Mouse (Mus musculus) stomach, postnatal 0 days (tissue): ENCODE data around the gene Tmem198. TPM values are rescaled to one million over a fixed set of nuclear protein-coding genes. Genes with fewer than 3 reads are reported as not detected.

Source experiments
- ATAC-seq: fragments of 200-750 bp; cut with Nextera tagmentation; 2 replicates; pipeline ENCODE4 v1.8.0; 2017; ENCODE audit not compliant: low FRiP score, low TSS enrichment
- DNase-seq: peaks from one replicate; pipeline ENCODE4 v3.0.0-alpha.2; 2016; ENCODE audit warnings: low spot score
- H3K27ac ChIP-seq: fragments of 300-500 bp; sonication (generic); replicated peaks from 2 replicates; pipeline ENCODE4 v1.5.1; 2014; ENCODE audit warnings: mild to moderate bottlenecking, control low read depth
- H3K27me3 ChIP-seq: fragments of 300-500 bp; sonication (generic); 2 replicates; pipeline ENCODE4 v1.6.1; 2014; ENCODE audit warnings: low read length; ENCODE audit not compliant: control insufficient read depth, insufficient read depth
- H3K36me3 ChIP-seq: fragments of 300-500 bp; sonication (generic); 2 replicates; pipeline ENCODE4 v1.6.1; 2014; ENCODE audit warnings: low read length, mixed read lengths; ENCODE audit not compliant: control insufficient read depth, insufficient read depth
- H3K4me1 ChIP-seq: fragments of 300-500 bp; sonication (generic); replicated peaks from 2 replicates; pipeline ENCODE4 v1.6.1; 2014; ENCODE audit warnings: antibody characterized with exemption; ENCODE audit not compliant: control insufficient read depth, insufficient read depth
- H3K4me2 ChIP-seq: fragments of 300-500 bp; sonication (generic); replicated peaks from 2 replicates; pipeline ENCODE4 v1.6.1; 2014; ENCODE audit warnings: low read depth, mild to moderate bottlenecking, control low read depth, moderate library complexity
- H3K4me3 ChIP-seq: fragments of 300-500 bp; sonication (generic); 2 replicates; pipeline ENCODE4 v1.5.1; 2014; ENCODE audit warnings: low read depth, low read length, control low read depth
- H3K9ac ChIP-seq: fragments of 300-500 bp; sonication (generic); 2 replicates; pipeline ENCODE4 v1.6.1; 2014; ENCODE audit warnings: mild to moderate bottlenecking, low read length, control low read depth, mixed read lengths
- H3K9me3 ChIP-seq: fragments of 300-500 bp; sonication (generic); 2 replicates; pipeline ENCODE4 v1.6.1; 2016; ENCODE audit warnings: low read length; ENCODE audit not compliant: control insufficient read depth
- CTCF ChIP-seq: IDR thresholded peaks from 2 replicates; pipeline ENCODE4 v1.5.1; 2016; ENCODE audit warnings: antibody characterized with exemption, low read depth, mild to moderate bottlenecking, moderate library complexity
- EP300 ChIP-seq: optimal IDR thresholded peaks from 2 replicates; pipeline ENCODE3; 2016; ENCODE audit warnings: antibody characterized with exemption
- WGBS: fragments of 180-500 bp; shearing (Covaris S2); extraction: QIAGEN DNeasy Blood & Tissue Kit; methylation state at CpG from one replicate; pipeline ENCODE4 v1.1.7; 2014; 5-methylcytosine and 5-hydroxymethylcytosine counted together
- polyA plus RNA-seq: library from polyadenylated mRNA; unstranded; fragments of >200 nt; fragmentation: Nextera tagmentation; extraction: Ambion mirVana; gene quantifications from 2 replicates; pipeline ENCODE4 v1.2.1, GENCODE M21; 2015

Tmem198 gene
- polyA plus RNA-seq, 1 experiment from 2014 or later: 1.4 TPM

- Histone ChIP-seq H3K36me3 (no peaks in the 10 kb centered on the region), H3K9me3 (no peaks in the 10 kb centered on the region), H3K27me3 (no peaks in the 10 kb centered on the region), H3K4me2 (no peak overlapping the region), H3K4me1 (no peaks in the 10 kb centered on the region; the same call in 1 of the 2 replicates), H3K9ac (no peak overlapping the region), H3K27ac (no peak overlapping the region), H3K4me3 (no peak overlapping the region)
- WGBS: 74% methylated on average over 5 of the region's 5 CpGs
- no peak for DNase-seq
- no peak for TF ChIP-seq EP300
- TF ChIP-seq CTCF: no peak
- ATAC-seq: no peak
Observed at GRCm38 (mm10) chr1:75510154-75510553, 30.8 kb downstream of the Tmem198 start.

DNA sequence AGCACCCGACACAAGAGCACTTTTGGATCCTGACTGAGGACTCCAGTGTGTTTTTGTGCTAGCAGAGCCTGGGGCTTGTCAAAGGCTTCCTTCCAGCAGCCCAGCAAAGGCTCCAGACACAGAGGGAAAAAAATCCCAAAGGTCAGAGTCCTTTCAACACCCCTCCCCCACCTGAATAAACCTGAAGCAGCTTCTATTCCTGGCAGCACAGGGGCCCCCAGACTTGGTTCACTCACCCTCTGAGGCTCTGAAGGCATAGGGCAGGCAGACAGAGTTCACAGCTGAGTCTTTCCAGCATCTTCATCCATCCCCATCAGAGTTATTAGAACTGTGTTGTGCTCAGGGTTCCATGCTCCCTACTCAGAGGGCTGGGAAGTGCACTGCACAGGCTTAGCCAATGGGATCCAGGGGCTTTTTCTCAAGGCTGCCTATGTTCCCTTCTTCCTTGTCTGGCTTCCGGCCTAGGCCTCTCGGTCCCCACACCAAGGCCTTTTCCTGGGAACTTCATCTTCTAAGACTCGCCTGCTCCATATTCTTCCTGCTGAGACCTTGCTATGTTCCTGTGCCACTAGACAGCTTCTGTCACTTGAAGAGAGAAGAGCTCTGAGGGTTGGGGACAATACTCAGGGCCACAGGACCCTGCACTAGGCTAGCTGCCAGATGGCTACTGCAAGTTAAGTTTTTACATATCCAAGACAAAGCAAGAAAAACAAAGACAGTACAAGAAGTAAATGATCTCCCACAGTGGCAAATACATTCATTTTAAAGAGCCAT is 32.3 kb downstream of the Tmem198 start:
- peak; percentile 46 for ATAC-seq
- peak; percentile 61 for DNase-seq
- Histone ChIP-seq H3K27ac (0 out of 2 replicates have a peak overlapping the region, but pooled peaks have one; percentile 30), H3K9ac (no peak overlapping the region; the same call in 1 of the 2 replicates), H3K4me3 (no peak overlapping the region), H3K9me3 (no peaks in the 10 kb centered on the region), H3K4me1 (no peaks in the 10 kb centered on the region; the same call in 1 of the 2 replicates), H3K27me3 (no peaks in the 10 kb centered on the region), H3K4me2 (no peak overlapping the region), H3K36me3 (no peaks in the 10 kb centered on the region)
- WGBS: 49% methylated on average over 4 of the region's 4 CpGs
- no peak for TF ChIP-seq CTCF
- TF ChIP-seq EP300: no peak

- WGBS: 90% methylated on average over 3 of the region's 3 CpGs
- H3K27me3 ChIP-seq: no peaks in the 10 kb centered on the region
- no peaks in the 10 kb centered on the region; the same call in 1 of the 2 replicates for H3K4me1 ChIP-seq
- no peaks in the 10 kb centered on the region for H3K36me3 ChIP-seq
- H3K9ac ChIP-seq: no peak overlapping the region
- H3K4me3 ChIP-seq: no peak overlapping the region
- H3K27ac ChIP-seq: no peak overlapping the region
- TF ChIP-seq CTCF (no peak), EP300 (no peak)
- H3K9me3 ChIP-seq: no peaks in the 10 kb centered on the region
- no peak overlapping the region for H3K4me2 ChIP-seq
- no peak for DNase-seq
- no peak for ATAC-seq
Observed at GRCm38 (mm10) chr1:75512550-75512949, 33.2 kb downstream of the Tmem198 start.

GRCm38 (mm10) chr1:75516703-75517380 is 37.5 kb downstream of the Tmem198 start:
- Histone ChIP-seq H3K27ac (no peak overlapping the region), H3K27me3 (no peaks in the 10 kb centered on the region), H3K4me3 (no peak overlapping the region), H3K9me3 (no peaks in the 10 kb centered on the region), H3K36me3 (no peaks in the 10 kb centered on the region), H3K9ac (no peak overlapping the region), H3K4me1 (0 out of 2 replicates have a peak, but pooled peaks cover 6% of the 10 kb centered on the region), H3K4me2 (no peak overlapping the region)
- WGBS: 65% methylated on average over 15 of the region's 15 CpGs
- ATAC-seq (no peak), DNase-seq (no peak)
- TF ChIP-seq CTCF: no peak
- no peak for TF ChIP-seq EP300

DNA sequence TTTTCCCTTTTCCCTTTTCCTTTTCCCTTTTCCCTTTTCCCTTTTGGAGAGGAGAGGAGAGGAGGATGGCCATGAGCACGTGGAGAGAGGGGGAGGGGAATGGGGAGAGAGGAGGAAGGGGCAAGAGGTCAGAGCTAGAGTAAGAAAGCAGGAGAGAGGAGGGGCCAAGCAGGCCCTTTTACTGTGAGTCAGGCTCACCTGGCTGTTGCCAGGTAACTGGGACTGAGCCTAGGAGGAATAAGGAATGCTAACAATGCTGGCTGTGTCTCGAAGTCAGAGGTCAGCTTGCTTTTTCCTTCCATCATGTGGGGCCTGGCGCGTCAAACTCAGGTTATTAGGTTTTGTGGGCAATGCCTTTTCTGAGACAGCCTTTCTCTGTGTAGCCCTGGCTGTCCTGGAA is 38.7 kb downstream of the Tmem198 start:
- DNase-seq: peak; percentile 59
- no peak for TF ChIP-seq EP300
- TF ChIP-seq CTCF: no peak
- no peak overlapping the region for H3K4me2 ChIP-seq
- H3K9me3 ChIP-seq: no peaks in the 10 kb centered on the region
- H3K4me3 ChIP-seq: no peak overlapping the region
- WGBS: 43% methylated on average over 3 of the region's 4 CpGs
- H3K9ac ChIP-seq: no peak overlapping the region
- no peaks in the 10 kb centered on the region for H3K27me3 ChIP-seq
- H3K4me1 ChIP-seq: peaks cover 6% of the 10 kb centered on the region; the same call in 1 of the 2 replicates
- no peak overlapping the region for H3K27ac ChIP-seq
- ATAC-seq: peak; percentile 42; the same call in 1 of the 2 replicates
- H3K36me3 ChIP-seq: no peaks in the 10 kb centered on the region

- Histone ChIP-seq H3K36me3 (no peaks in the 10 kb centered on the region), H3K4me1 (peaks cover 6% of the 10 kb centered on the region; the same call in 1 of the 2 replicates), H3K4me3 (no peak overlapping the region), H3K27ac (no peak overlapping the region), H3K9ac (no peak overlapping the region), H3K27me3 (no peaks in the 10 kb centered on the region), H3K9me3 (no peaks in the 10 kb centered on the region), H3K4me2 (no peak overlapping the region)
- 93% methylated on average over 4 of the region's 4 CpGs for WGBS
- ATAC-seq (no peak), DNase-seq (no peak)
- TF ChIP-seq CTCF (no peak), EP300 (no peak)
Observed at GRCm38 (mm10) chr1:75518427-75518826, 39.1 kb downstream of the Tmem198 start.
